Mouse (Mus musculus): ENCODE measurements around the gene Cryba2. TPM values are rescaled to one million over a fixed set of nuclear protein-coding genes. Genes with fewer than 3 reads are reported as not detected.

Gene Cryba2
- total and polyA plus RNA-seq, 3 experiments = 0.30 to 0.55 TPM; not detected in 1

- no peak overlapping the region for H3K9ac ChIP-seq (ENCODE audit: insufficient read depth, low read depth)
- peaks cover 3 to 31% of the 10 kb centered on the region in 2 experiments; a peak in 3 of 4 replicates for H3K4me1 ChIP-seq (ENCODE audit: control insufficient read depth in 1 of 2, insufficient read depth in 2 of 2)
- TF ChIP-seq UBTF (IDR thresholded peaks at IDR 0.05; ENCODE audit: low read depth, low read length) (no peak), MXI1 (IDR thresholded peaks at IDR 0.05; ENCODE audit: low read depth, low read length) (no peak), POLR2AphosphoS2 (IDR thresholded peaks at IDR 0.05; ENCODE audit: low read depth, low read length) (no peak), EP300 (IDR thresholded peaks at IDR 0.05; ENCODE audit: low read length) (no peak), TCF12 (IDR thresholded peaks at IDR 0.05; ENCODE audit: low read depth, low read length) (no peak), GABPA (IDR thresholded peaks at IDR 0.05; ENCODE audit: insufficient replicate concordance, low read depth, low read length) (no peak)
- in situ Hi-C loops (cut with MboI; ENCODE audit: low pct_ligation_motif_present, low pct_unique_long_range_greater_than_20kb, low sequenced_read_pairs) (no loop called here), dilution Hi-C loops (cut with MboI; ENCODE audit: extremely low pct_ligation_motif_present, extremely low pct_unique_long_range_greater_than_20kb, low sequenced_read_pairs) (no loop called here)
- H3K27ac ChIP-seq (ENCODE audit: insufficient read depth, low read depth) = no peak overlapping the region
- no peaks in the 10 kb centered on the region for H3K9me3 ChIP-seq (replicated peaks; ENCODE audit: low read length)
- no peaks in the 10 kb centered on the region for H3K79me2 ChIP-seq (replicated peaks; ENCODE audit: control insufficient read depth, extremely low read depth, insufficient read depth, poor library complexity, severe bottlenecking)
- no peak overlapping the region for H3K4me2 ChIP-seq (ENCODE audit: insufficient read depth, low read depth, poor library complexity, severe bottlenecking)
- no peak for DNase-seq (ENCODE audit: extremely low read depth)
- peaks cover 17% of the 10 kb centered on the region for H3K27me3 ChIP-seq (replicated peaks)
- no peaks in the 10 kb centered on the region for H3K36me3 ChIP-seq (replicated peaks in 1 of 2; ENCODE audit: control insufficient read depth in 1 of 2, insufficient read depth in 1 of 2, low read length in 1 of 2)
- H3K4me3 ChIP-seq (replicated peaks in 1 of 3; ENCODE audit: low read depth in 2 of 3, low read length in 2 of 3, poor library complexity in 1 of 3) = no peak overlapping the region
Observed at GRCm38 (mm10) chr1:74848946-74849345, 44.0 kb downstream of the Cryba2 start.

GRCm38 (mm10) chr1:74846341-74846740 is 46.6 kb downstream of the Cryba2 start:
- H3K9ac ChIP-seq (ENCODE audit: insufficient read depth, low read depth) = no peak overlapping the region
- in situ Hi-C loops (cut with MboI; ENCODE audit: low pct_ligation_motif_present, low pct_unique_long_range_greater_than_20kb, low sequenced_read_pairs) (no loop called here), dilution Hi-C loops (cut with MboI; ENCODE audit: extremely low pct_ligation_motif_present, extremely low pct_unique_long_range_greater_than_20kb, low sequenced_read_pairs) (no loop called here)
- no peak overlapping the region for H3K4me3 ChIP-seq (replicated peaks in 1 of 3; ENCODE audit: low read depth in 2 of 3, low read length in 2 of 3, poor library complexity in 1 of 3)
- peaks cover 27% of the 10 kb centered on the region for H3K27me3 ChIP-seq (replicated peaks)
- no peak overlapping the region for H3K27ac ChIP-seq (ENCODE audit: insufficient read depth, low read depth)
- peaks cover 3 to 11% of the 10 kb centered on the region in 2 experiments; a peak in 3 of 4 replicates for H3K4me1 ChIP-seq (ENCODE audit: control insufficient read depth in 1 of 2, insufficient read depth in 2 of 2)
- DNase-seq (ENCODE audit: extremely low read depth) = no peak
- no peaks in the 10 kb centered on the region for H3K36me3 ChIP-seq (replicated peaks in 1 of 2; ENCODE audit: control insufficient read depth in 1 of 2, insufficient read depth in 1 of 2, low read length in 1 of 2)
- H3K9me3 ChIP-seq (replicated peaks; ENCODE audit: low read length) = no peaks in the 10 kb centered on the region
- H3K4me2 ChIP-seq (ENCODE audit: insufficient read depth, low read depth, poor library complexity, severe bottlenecking) = 0 out of 2 replicates have a peak overlapping the region, but pooled peaks have one; percentile 1
- TF ChIP-seq ETS1 (conservative IDR thresholded peaks at IDR 0.05; ENCODE audit: low read depth, low read length) (no peak), CHD2 (IDR thresholded peaks at IDR 0.05; ENCODE audit: low read length) (no peak)
- H3K79me2 ChIP-seq (replicated peaks; ENCODE audit: control insufficient read depth, extremely low read depth, insufficient read depth, poor library complexity, severe bottlenecking) = no peaks in the 10 kb centered on the region

DNA sequence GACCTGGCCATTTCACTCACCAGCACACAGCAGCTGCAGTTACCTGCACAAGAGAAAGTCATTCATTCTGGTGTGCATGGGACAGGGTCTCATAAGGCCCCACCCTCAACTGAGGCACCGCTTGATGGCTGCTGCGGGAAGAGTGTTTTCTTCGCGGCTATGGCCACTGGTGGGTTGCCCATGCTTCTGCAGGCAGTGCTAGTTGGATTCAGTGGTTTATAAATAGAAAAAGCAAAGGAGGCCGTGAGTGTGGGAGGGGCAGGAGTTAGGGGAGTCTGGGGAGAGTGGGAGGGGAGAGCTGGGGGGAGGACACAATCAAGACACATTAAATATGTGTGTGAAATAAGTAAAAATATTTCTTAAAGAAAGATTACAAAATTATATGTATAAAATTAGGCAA is 49.9 kb downstream of the Cryba2 start:
- H3K9ac ChIP-seq (ENCODE audit: insufficient read depth, low read depth) = no peak overlapping the region
- in situ Hi-C loops (cut with MboI; ENCODE audit: low pct_ligation_motif_present, low pct_unique_long_range_greater_than_20kb, low sequenced_read_pairs) = no loop called here

More for the DNA sequence above, 49.9 kb downstream of the Cryba2 start:
- no peak for DNase-seq (ENCODE audit: extremely low read depth)
- no peak overlapping the region for H3K4me3 ChIP-seq (replicated peaks in 1 of 3; ENCODE audit: low read depth in 2 of 3, low read length in 2 of 3, poor library complexity in 1 of 3)
- no peak overlapping the region for H3K27ac ChIP-seq (ENCODE audit: insufficient read depth, low read depth)
- dilution Hi-C loops (cut with MboI; ENCODE audit: extremely low pct_ligation_motif_present, extremely low pct_unique_long_range_greater_than_20kb, low sequenced_read_pairs) = no loop called here
- H3K4me1 ChIP-seq (ENCODE audit: control insufficient read depth in 1 of 2, insufficient read depth in 2 of 2) = no peaks in the 10 kb centered on the region
- no peaks in the 10 kb centered on the region for H3K79me2 ChIP-seq (replicated peaks; ENCODE audit: control insufficient read depth, extremely low read depth, insufficient read depth, poor library complexity, severe bottlenecking)
- no peaks in the 10 kb centered on the region for H3K9me3 ChIP-seq (replicated peaks; ENCODE audit: low read length)
- TF ChIP-seq JUND (conservative IDR thresholded peaks at IDR 0.05; ENCODE audit: low read depth, low read length) (no peak), EP300 (IDR thresholded peaks at IDR 0.05; ENCODE audit: low read length) (no peak), ELF1 (IDR thresholded peaks at IDR 0.05; ENCODE audit: low read depth, low read length) (no peak), TBP (conservative IDR thresholded peaks at IDR 0.05; ENCODE audit: low read depth, low read length) (no peak), SMC3 (IDR thresholded peaks at IDR 0.05; ENCODE audit: low read depth, low read length) (no peak), CTCF (conservative IDR thresholded peaks at IDR 0.05 in 1 of 2, IDR thresholded peaks at IDR 0.05 in 1 of 2; ENCODE audit: low read depth in 2 of 2, low read length in 2 of 2) (no peak), SIN3A (IDR thresholded peaks at IDR 0.05; ENCODE audit: low read length) (no peak), IRF4 (IDR thresholded peaks at IDR 0.05; ENCODE audit: low read depth, low read length) (no peak), ETS1 (conservative IDR thresholded peaks at IDR 0.05; ENCODE audit: low read depth, low read length) (no peak), RAD21 (IDR thresholded peaks at IDR 0.05; ENCODE audit: low read depth, low read length) (no peak), MXI1 (IDR thresholded peaks at IDR 0.05; ENCODE audit: low read depth, low read length) (no peak), MYC (IDR thresholded peaks at IDR 0.05; ENCODE audit: low read depth, low read length) (no peak), MEF2A (IDR thresholded peaks at IDR 0.05; ENCODE audit: borderline replicate concordance, low read depth, low read length) (no peak)
- H3K36me3 ChIP-seq (replicated peaks in 1 of 2; ENCODE audit: control insufficient read depth in 1 of 2, insufficient read depth in 1 of 2, low read length in 1 of 2) = no peaks in the 10 kb centered on the region
- H3K27me3 ChIP-seq (replicated peaks) = peaks cover 25% of the 10 kb centered on the region
- H3K4me2 ChIP-seq (ENCODE audit: insufficient read depth, low read depth, poor library complexity, severe bottlenecking) = no peak overlapping the region
